Mouse (Mus musculus) ES-Bruce4 (cell line): Measurements from ENCODE around the gene Kcnab3. TPM values are rescaled to one million over a fixed set of nuclear protein-coding genes. Genes with fewer than 3 reads are reported as not detected.

Source experiments
- H3K27ac ChIP-seq: 2 replicates; pipeline ENCODE4 v1.5.1; 2012; ENCODE audit warnings: low read length, inconsistent platforms; ENCODE audit not compliant: insufficient read depth
- H3K27me3 ChIP-seq: 2 replicates; pipeline ENCODE4 v1.6.1; 2012; ENCODE audit warnings: mild to moderate bottlenecking, low read length, inconsistent platforms; ENCODE audit not compliant: control insufficient read depth, poor library complexity, insufficient read depth, severe bottlenecking
- H3K36me3 ChIP-seq: 2 replicates; pipeline ENCODE4 v1.6.1; 2012; ENCODE audit warnings: inconsistent platforms, mild to moderate bottlenecking, low read length, moderate library complexity; ENCODE audit not compliant: control insufficient read depth, poor library complexity, insufficient read depth, severe bottlenecking
- H3K4me1 ChIP-seq: one replicate; pipeline ENCODE4 v1.8.1; 2011; ENCODE audit warnings: low read length; ENCODE audit not compliant: control insufficient read depth, insufficient read depth
- H3K4me3 ChIP-seq: 2 replicates; pipeline ENCODE4 v1.5.1; 2011; ENCODE audit warnings: low read depth, mild to moderate bottlenecking, low read length
- H3K9ac ChIP-seq: 2 replicates; pipeline ENCODE4 v1.6.1; 2012; ENCODE audit warnings: low read depth, mild to moderate bottlenecking, inconsistent platforms; ENCODE audit not compliant: poor library complexity, severe bottlenecking
- H3K9me3 ChIP-seq: replicated peaks from 2 replicates; pipeline ENCODE4 v1.6.1; 2012; ENCODE audit warnings: mild to moderate bottlenecking, low read length, inconsistent platforms; ENCODE audit not compliant: control insufficient read depth, poor library complexity, insufficient read depth, severe bottlenecking
- CTCF ChIP-seq: IDR thresholded peaks from one replicate; pipeline ENCODE4 v1.8.1; 2011; ENCODE audit warnings: low read depth, low read length
- EP300 ChIP-seq: IDR thresholded peaks from 2 replicates; pipeline ENCODE4 v1.6.1; 2011; ENCODE audit warnings: low read depth, low read length; ENCODE audit not compliant: insufficient read depth
- POLR2A ChIP-seq: IDR thresholded peaks from one replicate; pipeline ENCODE4 v1.8.1; 2011; ENCODE audit warnings: low read length; ENCODE audit not compliant: insufficient read depth
- polyA plus RNA-seq: library from polyadenylated mRNA; stranded (reverse); fragments of >200 nt; gene quantifications from 2 replicates; pipeline ENCODE4 v1.2.4, GENCODE M21; 2011; ENCODE audit warnings: low read depth; ENCODE audit not compliant: missing spikeins, insufficient read depth, insufficient read length

Gene Kcnab3
- polyA plus RNA-seq, 1 experiment, result 2.5 TPM

DNA sequence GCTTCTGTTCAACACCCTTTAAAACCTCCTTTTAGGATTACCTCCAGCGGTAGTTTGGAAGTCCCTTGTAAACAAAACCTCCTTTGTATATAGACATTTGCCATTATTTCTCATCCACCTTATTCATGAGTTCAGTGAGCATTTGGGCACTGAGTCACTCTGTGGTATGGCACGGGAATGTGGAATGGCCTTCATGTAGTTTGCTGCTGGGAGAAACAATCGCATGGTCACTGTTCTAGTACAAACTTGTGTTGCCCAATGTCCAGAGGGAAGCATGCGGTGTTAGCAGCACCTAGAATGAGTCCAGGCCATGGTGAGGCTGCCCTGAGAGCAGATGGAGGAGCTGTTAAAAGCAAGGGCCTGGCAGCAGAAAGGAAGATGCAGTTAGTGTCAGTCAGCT is 8.7 kb downstream of the Kcnab3 start:
- Histone ChIP-seq H3K4me1 (no peaks in the 10 kb centered on the region), H3K27me3 (peaks cover 5% of the 10 kb centered on the region), H3K9ac (no peak overlapping the region), H3K36me3 (no peaks in the 10 kb centered on the region), H3K4me3 (no peak overlapping the region), H3K9me3 (no peaks in the 10 kb centered on the region), H3K27ac (no peak overlapping the region)
- TF ChIP-seq EP300, result no peak
- TF ChIP-seq POLR2A, result no peak
- no peak for TF ChIP-seq CTCF

DNA sequence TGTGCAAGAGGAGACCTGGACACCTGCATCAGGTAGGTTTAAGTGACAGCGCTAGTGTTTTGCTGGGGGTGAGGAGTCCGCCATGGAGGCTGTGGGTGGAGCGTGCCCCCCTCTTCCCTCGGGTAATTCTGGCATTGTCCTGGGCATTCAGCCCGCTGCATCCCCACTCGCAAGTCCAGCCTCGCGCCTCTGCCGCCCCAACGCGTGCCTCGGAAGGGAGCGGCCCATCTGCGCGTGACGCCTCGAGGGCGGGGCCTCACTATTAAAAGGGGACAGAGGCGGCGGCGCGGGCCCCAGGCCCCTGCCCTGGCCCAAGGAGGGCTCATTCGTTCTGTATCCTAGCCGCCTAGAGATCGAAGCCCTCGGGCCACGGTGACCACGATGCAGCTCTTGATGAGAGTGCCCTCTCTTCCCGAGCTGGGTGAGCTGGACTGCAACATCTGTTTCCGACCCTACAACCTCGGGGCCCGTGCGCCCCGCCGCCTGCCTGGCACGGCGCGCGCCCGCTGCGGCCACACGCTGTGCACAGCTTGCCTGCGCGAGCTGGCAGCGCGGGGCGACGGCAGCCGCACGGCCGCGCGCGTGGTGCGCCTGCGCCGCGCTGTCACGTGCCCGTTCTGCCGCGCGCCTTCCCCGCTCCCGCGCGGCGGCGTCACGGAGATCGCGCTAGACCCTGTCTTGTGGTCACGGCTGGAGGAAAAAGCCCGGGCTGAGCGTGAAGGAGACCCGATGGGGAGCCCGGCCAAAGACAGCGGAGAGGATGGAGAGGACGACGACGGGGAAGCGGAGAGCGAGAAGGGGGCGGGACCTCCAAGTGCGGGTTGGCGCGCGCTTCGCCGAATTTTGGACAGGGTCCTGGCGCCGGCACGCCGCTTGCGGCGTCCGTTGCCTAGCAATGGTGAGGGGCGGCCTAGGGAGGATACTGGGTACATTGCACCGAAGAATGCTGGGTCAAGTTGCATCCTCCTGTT is 14.4 kb downstream of the Kcnab3 start, which contains the start of gene Rnf227:
Gene Rnf227 (plus strand): TSS at position 301 of the 971 bp plus-strand sequence.
- Histone ChIP-seq H3K4me1 (no peaks in the 10 kb centered on the region), H3K4me3 (peak within 1 kb of the TSS; percentile 54), H3K9ac (peak within 1 kb of the TSS; percentile 32), H3K27me3 (peaks cover 8% of the 10 kb centered on the region), H3K27ac (no peak within 1 kb of the TSS), H3K36me3 (no peaks in the 10 kb centered on the region), H3K9me3 (no peaks in the 10 kb centered on the region)
- TF ChIP-seq EP300 (no peak), CTCF (no peak), POLR2A (no peak)

DNA sequence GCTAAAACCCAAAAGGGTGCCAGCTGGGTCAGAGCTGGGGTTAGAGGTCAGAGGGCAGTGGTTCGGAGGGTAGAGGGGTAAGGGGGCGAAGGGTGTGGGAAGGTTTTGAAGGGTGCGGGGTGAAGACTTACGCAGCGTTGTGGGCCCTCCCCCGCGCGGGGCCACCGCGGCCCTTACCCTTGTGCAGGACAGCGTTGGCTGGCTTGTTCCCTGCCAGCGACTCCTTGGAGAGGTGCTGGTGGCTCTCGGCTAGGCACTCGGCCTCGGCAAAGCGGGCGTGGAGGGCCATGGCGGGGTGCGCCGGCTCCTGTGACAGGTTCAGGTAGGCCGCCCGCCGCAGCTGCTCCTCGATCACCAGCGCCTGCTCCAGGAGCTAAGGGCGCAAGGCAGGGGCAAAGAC is 20.4 kb downstream of the Kcnab3 start:
- H3K9ac ChIP-seq, result peak overlapping the region; percentile 41
- H3K27ac ChIP-seq, result no peak overlapping the region
- H3K4me3 ChIP-seq, result peak overlapping the region; percentile 43
- H3K36me3 ChIP-seq, result no peaks in the 10 kb centered on the region
- H3K27me3 ChIP-seq, result no peaks in the 10 kb centered on the region
- no peaks in the 10 kb centered on the region for H3K4me1 ChIP-seq
- no peak for TF ChIP-seq POLR2A
- TF ChIP-seq EP300, result no peak
- TF ChIP-seq CTCF, result no peak
- H3K9me3 ChIP-seq, result no peaks in the 10 kb centered on the region

DNA sequence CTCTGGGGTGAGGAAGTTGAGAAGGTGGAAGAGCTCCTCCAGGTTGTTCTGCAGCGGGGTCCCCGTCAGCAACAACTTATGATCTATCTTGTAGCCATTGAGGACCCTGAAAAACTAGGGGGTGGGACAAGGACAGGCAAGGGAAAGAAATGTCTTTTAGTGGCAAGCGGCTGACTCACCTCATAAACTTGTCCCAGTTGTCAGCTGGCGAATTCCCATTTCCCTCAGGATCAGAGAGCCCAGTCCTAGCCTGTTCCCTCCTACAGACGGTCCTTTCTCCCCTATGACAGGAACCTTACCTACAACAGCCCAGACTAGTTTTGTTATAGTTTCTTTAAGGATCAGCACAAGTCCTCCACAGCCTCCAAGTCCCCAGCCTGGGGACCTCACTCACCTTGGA is 30.5 kb downstream of the Kcnab3 start:
- Histone ChIP-seq H3K4me1 (no peaks in the 10 kb centered on the region), H3K4me3 (no peak overlapping the region), H3K27me3 (no peaks in the 10 kb centered on the region), H3K9me3 (no peaks in the 10 kb centered on the region), H3K36me3 (no peaks in the 10 kb centered on the region), H3K27ac (no peak overlapping the region), H3K9ac (no peak overlapping the region)
- TF ChIP-seq EP300 (no peak), CTCF (no peak), POLR2A (no peak)

DNA sequence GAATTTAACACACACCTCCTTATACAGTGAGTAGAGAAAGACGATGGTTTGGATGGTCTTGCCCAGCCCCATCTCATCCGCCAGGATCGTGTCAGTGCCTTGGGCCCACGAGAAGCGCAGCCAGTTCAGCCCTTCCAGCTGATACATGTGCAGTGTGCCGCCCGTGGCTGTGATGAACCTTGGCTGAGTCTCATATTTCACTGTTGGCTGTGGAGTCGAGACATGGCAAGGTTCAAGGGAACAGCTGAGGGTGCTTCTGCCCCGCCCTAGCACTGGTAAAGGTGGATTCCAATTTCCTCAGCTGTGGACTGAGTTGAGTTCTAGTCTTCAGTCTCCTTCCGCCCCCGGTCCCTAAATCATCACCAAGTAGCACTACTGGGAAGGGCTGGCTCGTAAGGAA is 31.6 kb downstream of the Kcnab3 start:
- no peaks in the 10 kb centered on the region for H3K27me3 ChIP-seq
- no peak overlapping the region for H3K27ac ChIP-seq
- no peaks in the 10 kb centered on the region for H3K9me3 ChIP-seq
- no peak overlapping the region for H3K4me3 ChIP-seq
- TF ChIP-seq EP300 (no peak), CTCF (no peak), POLR2A (no peak)
- H3K36me3 ChIP-seq, result no peaks in the 10 kb centered on the region
- H3K9ac ChIP-seq, result no peak overlapping the region
- H3K4me1 ChIP-seq, result no peaks in the 10 kb centered on the region

DNA sequence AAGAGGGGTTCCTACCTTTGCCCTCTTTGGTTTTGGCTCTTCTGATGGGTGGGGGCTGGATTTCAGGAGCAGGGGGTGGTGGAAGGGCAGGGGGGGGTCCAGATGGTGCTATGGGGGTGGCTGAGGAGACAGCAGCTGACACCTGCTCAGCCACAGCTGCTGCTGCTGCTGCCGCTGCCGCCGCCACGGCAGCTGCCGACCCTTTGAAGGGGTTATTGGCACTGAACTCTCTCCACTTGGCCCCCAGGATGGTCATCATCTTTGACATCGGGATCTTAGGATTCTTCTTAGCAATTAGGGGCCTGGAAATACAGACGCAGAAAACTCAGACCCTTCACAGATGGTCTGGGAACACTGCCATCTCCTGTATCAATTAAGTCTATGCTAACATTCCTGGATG is 36.0 kb downstream of the Kcnab3 start:
- no peaks in the 10 kb centered on the region for H3K9me3 ChIP-seq
- no peak overlapping the region for H3K4me3 ChIP-seq
- H3K27ac ChIP-seq, result no peak overlapping the region
- peaks cover 4% of the 10 kb centered on the region for H3K4me1 ChIP-seq
- no peak for TF ChIP-seq POLR2A
- TF ChIP-seq EP300, result no peak
- TF ChIP-seq CTCF, result no peak
- no peaks in the 10 kb centered on the region for H3K27me3 ChIP-seq
- H3K36me3 ChIP-seq, result no peaks in the 10 kb centered on the region
- no peak overlapping the region for H3K9ac ChIP-seq
